34 mouse cellular contexts compared by ENCODE assay signal in genomic region chr2:127496321-127496720, GRCm38 (mm10). TPM values are rescaled to one million over a fixed set of nuclear protein-coding genes. Genes with fewer than 3 reads are reported as not detected.
"Had no signal": no experiment of that assay in that cellular context is flagged by ENCODE, and none has a peak within 500 bp of the region (broad histone marks: within the 10 kb centered on the region; RNA-seq: fewer than 3 reads in every experiment).

No protein-coding gene starts in this region.

- H3K4me3 ChIP-seq: heart, adult 2 months; heart, embryonic 10.5 days; heart, embryonic 12.5 days; heart, embryonic 13.5 days; heart, embryonic 15.5 days; hindbrain, embryonic 10.5 days; hindbrain, embryonic 12.5 days; hindbrain, embryonic 13.5 days; hindbrain, embryonic 15.5 days; intestine, embryonic 15.5 days; kidney, embryonic 15.5 days had no signal

- H3K27ac ChIP-seq: heart, adult 2 months; heart, embryonic 10.5 days; heart, embryonic 13.5 days; heart, embryonic 15.5 days; hindbrain, embryonic 10.5 days; hindbrain, embryonic 12.5 days; hindbrain, embryonic 13.5 days; hindbrain, embryonic 14.5 days; hindbrain, embryonic 15.5 days; hindbrain, postnatal 0 days; intestine, embryonic 15.5 days; kidney, embryonic 15.5 days; kidney, postnatal 0 days had no signal

- ATAC-seq: hindbrain, embryonic 16.5 days; hindbrain, postnatal 0 days; inflammation-experienced regulatory T-cells, adult 6 months; intestine, embryonic 15.5 days; intestine, embryonic 16.5 days; intestine, postnatal 0 days had no signal

- DNase-seq: heart, adult 18-20 months; heart, adult 2 months; heart, postnatal 10 days; heart, postnatal 36 days; heart, postnatal 4 days; kidney, adult 11 months; kidney, adult 18-20 months; kidney, adult 2 months; kidney, adult 8-10 months; kidney, postnatal 10 days; kidney, postnatal 14 days; kidney, postnatal 25 days; kidney, postnatal 36 days; kidney, postnatal 4 days; layer of hippocampus, adult 9-11 months; layer of hippocampus, postnatal 36 days had no signal

RNA-seq across cellular contexts. Expression of gene Prom2, which starts 44.9 kb away (rescaled TPM):
- total RNA-seq: heart, adult 2 months; heart, postnatal 25 days had no signal
